In the genomic region with DNA sequence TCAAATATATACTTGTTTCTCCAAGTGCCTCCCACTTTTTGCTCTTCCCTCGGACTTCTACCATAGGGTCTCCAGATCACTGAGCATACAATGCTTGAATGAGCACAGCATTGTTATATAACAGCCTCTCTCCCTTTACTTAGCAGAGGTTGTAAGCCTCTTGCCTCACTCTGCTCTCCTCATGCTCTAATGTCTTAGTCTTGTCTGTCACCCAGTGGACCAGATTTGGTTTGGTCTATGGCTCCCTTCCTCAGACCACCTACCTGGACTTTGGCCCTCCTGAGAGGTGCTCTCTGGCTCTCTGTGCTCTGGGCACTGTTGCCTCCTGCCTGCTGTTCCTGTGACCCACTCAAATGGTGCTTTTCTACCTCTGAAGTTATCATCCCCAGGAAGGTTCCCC, we compare ENCODE assay signal across 21 mouse cellular contexts. TPM values are rescaled to one million over a fixed set of nuclear protein-coding genes. Genes with fewer than 3 reads are reported as not detected.
"Had no signal": no experiment of that assay in that cellular context is flagged by ENCODE, and none has a peak within 500 bp of the region (broad histone marks: within the 10 kb centered on the region; RNA-seq: fewer than 3 reads in every experiment).

No protein-coding gene starts in this region.

- H3K4me1 ChIP-seq: intestine, embryonic 15.5 days; limb, embryonic 12.5 days; limb, embryonic 15.5 days; megakaryocyte, embryonic 14.5 days; midbrain, embryonic 10.5 days; midbrain, embryonic 13.5 days; neural tube, embryonic 13.5 days had no signal

- ATAC-seq: intestine, embryonic 15.5 days; liver, postnatal 0 days; lung, postnatal 0 days; midbrain, embryonic 13.5 days; midbrain, embryonic 16.5 days had no signal

- DNase-seq: left cerebral cortex, postnatal 4 days; liver, postnatal 0 days; lung, embryonic 14.5 days; retina, postnatal 1 day; thymus, postnatal 36 days had no signal

- H3K4me2 ChIP-seq: intestine, embryonic 15.5 days; limb, embryonic 12.5 days; limb, embryonic 15.5 days; liver, embryonic 11.5 days; lung, embryonic 14.5 days; midbrain, embryonic 13.5 days; neural tube, embryonic 13.5 days had no signal

- H3K27ac ChIP-seq: intestine, embryonic 15.5 days; kidney, postnatal 0 days; limb, embryonic 12.5 days; limb, embryonic 15.5 days; liver, embryonic 14.5 days; macrophage; midbrain, embryonic 10.5 days; midbrain, embryonic 13.5 days; neural tube, embryonic 13.5 days; stomach, postnatal 0 days had no signal

- H3K4me3 ChIP-seq: intestine, embryonic 15.5 days; limb, embryonic 12.5 days; limb, embryonic 15.5 days; megakaryocyte, embryonic 14.5 days; midbrain, embryonic 10.5 days; midbrain, embryonic 13.5 days; myocyte; neural tube, embryonic 13.5 days had no signal

- H3K9ac ChIP-seq: intestine, embryonic 15.5 days; limb, embryonic 12.5 days; limb, embryonic 15.5 days; liver, embryonic 14.5 days; liver, postnatal 0 days; lung, embryonic 14.5 days; midbrain, embryonic 13.5 days; neural tube, embryonic 13.5 days had no signal

- H3K27me3 ChIP-seq: intestine, embryonic 15.5 days; limb, embryonic 12.5 days; limb, embryonic 15.5 days; megakaryocyte, embryonic 14.5 days; midbrain, embryonic 13.5 days; neural tube, embryonic 13.5 days had no signal

- H3K36me3 ChIP-seq: intestine, embryonic 15.5 days; limb, embryonic 12.5 days; limb, embryonic 15.5 days; midbrain, embryonic 10.5 days; midbrain, embryonic 13.5 days; neural tube, embryonic 13.5 days had no signal

- H3K9me3 ChIP-seq: intestine, embryonic 15.5 days; limb, embryonic 12.5 days; limb, embryonic 15.5 days; megakaryocyte, embryonic 14.5 days; midbrain, embryonic 10.5 days; midbrain, embryonic 13.5 days; neural tube, embryonic 13.5 days had no signal

RNA-seq across cellular contexts. Expression of a gene that starts 51.3 kb away (rescaled TPM):
- polyA plus RNA-seq: limb, embryonic 12.5 days; liver, embryonic 11.5 days; liver, postnatal 0 days; macrophage; midbrain, embryonic 13.5 days; midbrain, embryonic 16.5 days; myocyte; neural tube, embryonic 13.5 days; urinary bladder, adult 2 months had no signal
